Mouse (Mus musculus): Measurements from ENCODE around the gene Nell1. TPM values are rescaled to one million over a fixed set of nuclear protein-coding genes. Genes with fewer than 3 reads are reported as not detected.

Gene Nell1
- polyA plus RNA-seq, 1 experiment from 2014 or later = 7.8 TPM

DNA sequence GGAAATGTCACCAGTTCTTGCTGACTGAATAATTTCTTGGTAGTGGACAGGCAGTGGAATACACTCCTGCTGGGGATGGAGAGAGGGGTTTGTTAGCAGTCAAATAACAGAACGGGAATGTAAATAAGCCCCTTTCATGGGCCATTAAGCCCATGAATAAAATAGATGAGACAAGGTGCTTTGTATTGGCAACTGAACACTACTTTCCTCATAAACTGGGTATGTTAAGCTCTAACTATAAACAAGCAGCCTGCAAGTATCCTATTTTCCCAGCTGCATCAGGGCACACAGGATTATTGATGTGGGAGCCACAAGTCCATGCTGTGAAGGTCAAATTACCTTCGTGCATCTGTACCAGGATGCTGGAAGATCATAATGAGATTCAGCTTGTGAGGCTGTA lies 387.4 kb downstream of the Nell1 start:
- Histone ChIP-seq H3K27me3 (no peaks in the 10 kb centered on the region), H3K4me1 (peaks cover 7% of the 10 kb centered on the region; the same call in 1 of the 2 replicates), H3K36me3 (no peaks in the 10 kb centered on the region), H3K4me3 (no peak overlapping the region), H3K27ac (no peak overlapping the region), H3K4me2 (replicated peaks) (no peak overlapping the region), H3K9me3 (replicated peaks) (no peaks in the 10 kb centered on the region), H3K9ac (no peak overlapping the region)
- peak; percentile 54; the same call in 1 of the 2 replicates for ATAC-seq (ENCODE audit: low FRiP score)
- 19% methylated on average over 2 of the region's 2 CpGs for WGBS

DNA sequence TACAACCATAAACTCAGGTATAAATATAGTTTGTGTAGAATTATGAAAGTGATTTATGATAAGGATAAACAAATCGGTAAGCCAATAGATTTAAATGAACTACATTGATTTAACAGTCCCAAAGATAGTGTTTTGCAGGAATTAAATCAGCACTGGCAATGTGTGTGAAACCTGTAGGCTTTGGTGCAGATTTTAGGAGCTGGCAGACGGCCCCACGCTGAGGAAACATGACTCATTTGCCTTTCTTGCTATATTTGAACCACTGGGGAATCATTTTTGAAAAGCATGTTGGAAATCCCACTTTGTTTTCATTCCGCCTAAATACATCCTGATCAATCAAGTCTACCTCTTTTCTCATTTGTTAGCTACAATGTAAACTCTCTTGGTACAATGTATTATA lies 400.2 kb downstream of the Nell1 start:
- H3K36me3 ChIP-seq = no peaks in the 10 kb centered on the region
- WGBS = 81% methylated on average over 4 of the region's 4 CpGs
- H3K9ac ChIP-seq = no peak overlapping the region
- H3K27me3 ChIP-seq = no peaks in the 10 kb centered on the region
- no peak overlapping the region for H3K27ac ChIP-seq
- no peaks in the 10 kb centered on the region for H3K9me3 ChIP-seq (replicated peaks)
- H3K4me2 ChIP-seq (replicated peaks) = no peak overlapping the region
- H3K4me1 ChIP-seq = no peaks in the 10 kb centered on the region
- no peak for ATAC-seq (ENCODE audit: low FRiP score)
- no peak overlapping the region for H3K4me3 ChIP-seq

DNA sequence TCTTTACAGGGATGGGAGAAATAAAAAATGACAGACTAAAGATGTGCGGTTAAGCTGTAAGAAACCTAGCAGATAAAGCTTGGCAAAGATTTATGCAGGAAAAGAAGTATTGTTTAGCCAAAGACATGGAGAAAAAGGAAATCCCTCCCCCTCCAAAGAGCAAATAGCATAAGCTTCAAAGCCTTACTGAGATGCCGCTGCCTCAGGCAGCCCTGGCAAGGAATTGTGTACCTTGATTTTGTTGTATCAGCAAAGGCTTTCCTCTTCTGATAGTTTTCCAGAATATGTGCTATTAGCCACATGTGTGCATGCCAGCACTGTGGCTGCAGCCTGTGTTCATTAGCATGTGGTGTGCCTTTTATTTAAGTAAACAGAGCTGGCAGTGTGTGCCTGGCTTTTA lies 435.8 kb downstream of the Nell1 start:
- Histone ChIP-seq H3K27ac (no peak overlapping the region), H3K9ac (no peak overlapping the region), H3K4me3 (no peak overlapping the region), H3K4me2 (replicated peaks) (no peak overlapping the region), H3K27me3 (no peaks in the 10 kb centered on the region), H3K4me1 (no peaks in the 10 kb centered on the region), H3K9me3 (replicated peaks) (no peaks in the 10 kb centered on the region), H3K36me3 (no peaks in the 10 kb centered on the region)
- 75% methylated on average over 2 of the region's 2 CpGs for WGBS
- no peak for ATAC-seq (ENCODE audit: low FRiP score)

DNA sequence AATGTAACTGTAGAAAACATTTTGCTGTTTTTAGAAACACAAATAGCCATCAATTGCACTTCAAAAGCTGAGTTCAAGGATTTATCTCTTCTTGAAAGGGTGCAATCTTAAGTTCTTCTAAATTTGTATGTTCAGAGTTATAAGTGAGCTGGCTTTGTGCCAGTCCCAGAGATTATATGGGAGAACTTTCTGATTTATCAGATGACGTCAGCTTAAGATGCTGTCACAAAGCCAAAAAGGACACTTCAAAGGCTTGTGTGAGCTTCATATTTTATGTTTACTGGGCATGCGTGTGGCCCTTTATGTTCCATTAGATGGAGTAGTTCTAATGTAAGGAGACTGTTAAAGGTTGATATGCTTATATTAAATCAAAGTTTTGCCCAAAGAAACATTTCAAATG lies 445.3 kb downstream of the Nell1 start:
- Histone ChIP-seq H3K27ac (no peak overlapping the region), H3K4me3 (no peak overlapping the region), H3K9me3 (replicated peaks) (no peaks in the 10 kb centered on the region), H3K4me1 (no peaks in the 10 kb centered on the region), H3K4me2 (replicated peaks) (no peak overlapping the region), H3K36me3 (no peaks in the 10 kb centered on the region), H3K9ac (no peak overlapping the region), H3K27me3 (no peaks in the 10 kb centered on the region)
- no peak for ATAC-seq (ENCODE audit: low FRiP score)
- WGBS = 90% methylated on average over 2 of the region's 2 CpGs

DNA sequence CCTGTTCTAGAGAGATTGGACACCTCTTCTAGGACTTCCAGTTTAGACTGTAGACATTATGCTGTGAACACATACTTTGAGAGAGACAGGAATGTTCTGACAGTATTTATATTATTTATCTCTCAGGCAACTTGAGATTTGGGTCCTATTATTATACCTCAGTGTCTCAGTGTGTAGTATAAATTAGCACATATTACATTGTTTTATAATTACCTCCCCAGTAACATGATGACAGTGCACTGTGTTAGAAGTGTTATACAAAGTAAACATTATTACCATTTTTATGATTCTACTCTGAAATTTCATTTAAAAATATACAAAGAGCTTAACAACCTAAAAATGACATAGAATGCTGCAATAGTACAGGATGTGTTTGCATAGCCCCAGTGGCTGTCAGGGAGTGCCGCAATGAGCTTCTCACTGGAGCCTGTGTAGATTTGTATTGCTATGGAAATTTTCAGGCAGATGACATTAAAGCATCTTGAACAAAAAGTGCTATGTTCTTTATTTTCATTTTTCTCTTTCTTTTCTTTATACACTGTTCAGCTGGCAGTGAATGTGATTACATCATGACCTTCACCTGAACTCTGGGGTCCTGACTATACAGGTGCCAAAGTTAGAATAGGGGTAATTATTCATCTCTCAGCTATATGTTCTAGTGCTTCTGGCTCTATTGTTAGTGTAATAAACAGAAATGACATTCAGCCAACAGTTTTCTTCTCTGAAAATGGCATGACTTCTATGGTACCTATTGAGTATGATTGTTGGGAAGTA lies 447.9 kb downstream of the Nell1 start:
- H3K27ac ChIP-seq = no peak overlapping the region
- no peaks in the 10 kb centered on the region for H3K9me3 ChIP-seq (replicated peaks)
- no peak for ATAC-seq (ENCODE audit: low FRiP score)
- no peaks in the 10 kb centered on the region for H3K36me3 ChIP-seq
- H3K9ac ChIP-seq = no peak overlapping the region
- H3K4me3 ChIP-seq = no peak overlapping the region
- WGBS = 87% methylated on average over 1 of the region's 1 CpGs
- H3K4me1 ChIP-seq = no peaks in the 10 kb centered on the region
- no peak overlapping the region for H3K4me2 ChIP-seq (replicated peaks)
- no peaks in the 10 kb centered on the region for H3K27me3 ChIP-seq

DNA sequence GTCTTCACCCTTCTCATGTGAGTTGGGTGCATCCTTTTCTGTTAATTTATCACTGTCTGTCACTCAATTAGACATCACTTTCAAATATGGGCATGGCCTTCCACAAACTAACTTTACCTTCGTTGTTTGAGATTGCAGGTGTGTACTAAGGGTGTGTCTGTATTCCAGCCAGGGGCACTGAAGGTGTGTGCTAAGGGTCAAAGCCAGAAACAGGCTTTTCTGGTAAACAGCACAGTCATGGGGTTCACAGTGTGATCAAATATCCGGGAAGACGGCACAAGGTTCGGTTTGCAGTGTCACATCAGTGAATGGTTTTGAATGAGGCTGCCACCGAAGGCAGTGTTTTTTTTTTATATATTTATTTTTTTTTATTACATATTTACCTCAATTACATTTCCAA lies 455.1 kb downstream of the Nell1 start:
- Histone ChIP-seq H3K27me3 (no peaks in the 10 kb centered on the region), H3K4me3 (no peak overlapping the region), H3K9ac (no peak overlapping the region), H3K27ac (no peak overlapping the region), H3K4me1 (no peaks in the 10 kb centered on the region), H3K36me3 (no peaks in the 10 kb centered on the region), H3K9me3 (replicated peaks) (no peaks in the 10 kb centered on the region), H3K4me2 (replicated peaks) (no peak overlapping the region)
- ATAC-seq (ENCODE audit: low FRiP score) = no peak
- WGBS = 91% methylated on average over 5 of the region's 5 CpGs

DNA sequence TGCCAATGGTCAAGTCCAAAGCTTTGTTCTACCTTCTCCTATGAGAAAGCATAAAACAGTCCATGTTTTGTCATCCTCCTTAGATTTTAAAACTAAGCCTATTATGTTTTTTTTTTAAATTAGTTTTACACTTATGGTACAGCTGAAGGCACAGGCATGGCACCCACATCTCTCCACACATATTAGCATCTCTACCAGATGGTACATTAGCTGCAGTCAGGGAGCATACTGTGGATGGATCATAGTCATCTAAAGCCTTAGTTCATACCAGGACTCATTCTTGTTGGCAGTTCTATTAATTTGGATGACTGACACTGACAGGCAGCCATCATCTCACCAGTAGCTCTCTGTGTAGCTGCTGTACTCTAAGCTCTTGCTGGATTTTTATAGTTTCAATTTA lies 466.6 kb downstream of the Nell1 start:
- no peak overlapping the region for H3K9ac ChIP-seq
- no peaks in the 10 kb centered on the region for H3K36me3 ChIP-seq
- ATAC-seq (ENCODE audit: low FRiP score) = no peak
- H3K27ac ChIP-seq = no peak overlapping the region
- no peaks in the 10 kb centered on the region for H3K4me1 ChIP-seq
- H3K4me3 ChIP-seq = no peak overlapping the region
- H3K4me2 ChIP-seq (replicated peaks) = no peak overlapping the region
- no peaks in the 10 kb centered on the region for H3K27me3 ChIP-seq
- no peaks in the 10 kb centered on the region for H3K9me3 ChIP-seq (replicated peaks)

DNA sequence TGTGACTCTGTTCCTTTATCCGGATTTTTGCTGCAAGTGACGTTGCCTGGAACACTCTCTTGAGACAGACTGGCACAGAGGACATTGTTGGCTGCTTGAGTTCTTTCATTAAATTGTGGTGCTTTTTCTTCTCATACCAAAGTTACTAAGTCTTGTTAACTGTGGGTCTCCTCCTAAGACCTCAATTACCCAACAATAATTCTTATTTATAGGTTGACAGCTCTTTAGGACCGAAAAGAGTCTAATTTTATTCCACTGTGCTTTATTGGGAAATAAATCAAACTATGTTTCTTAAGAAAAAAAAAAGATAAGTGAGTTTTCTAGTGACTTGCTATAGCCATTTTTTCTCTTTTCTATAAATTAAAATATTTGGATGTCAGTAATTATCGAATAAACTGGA lies 472.7 kb downstream of the Nell1 start:
- H3K9ac ChIP-seq = no peak overlapping the region
- H3K4me2 ChIP-seq (replicated peaks) = no peak overlapping the region
- H3K27me3 ChIP-seq = no peaks in the 10 kb centered on the region
- no peaks in the 10 kb centered on the region for H3K4me1 ChIP-seq
- no peaks in the 10 kb centered on the region for H3K9me3 ChIP-seq (replicated peaks)
- ATAC-seq (ENCODE audit: low FRiP score) = no peak
- H3K27ac ChIP-seq = no peak overlapping the region
- WGBS = 88% methylated on average over 4 of the region's 4 CpGs
- no peak overlapping the region for H3K4me3 ChIP-seq
- H3K36me3 ChIP-seq = no peaks in the 10 kb centered on the region

DNA sequence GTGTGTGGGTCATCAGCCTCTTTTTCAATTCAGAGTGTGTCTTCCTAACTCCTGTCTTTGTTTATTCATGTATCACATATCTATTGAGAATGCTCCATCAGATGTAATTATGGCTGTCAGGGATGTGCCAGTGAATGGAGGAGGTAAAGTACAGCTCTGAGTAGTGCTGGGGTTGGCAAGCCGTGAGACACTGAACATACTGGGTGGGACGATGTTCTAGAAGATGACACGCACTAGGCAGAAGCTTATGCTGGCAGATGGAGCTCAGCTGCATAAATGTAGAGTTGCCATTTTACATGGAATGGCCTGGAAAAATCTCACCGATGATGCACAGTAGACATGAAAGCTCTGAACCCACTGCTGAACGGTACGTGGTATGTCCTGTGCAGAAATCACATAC lies 493.1 kb downstream of the Nell1 start:
- ATAC-seq (ENCODE audit: low FRiP score) = no peak
- Histone ChIP-seq H3K27me3 (no peaks in the 10 kb centered on the region), H3K4me3 (no peak overlapping the region), H3K4me1 (no peaks in the 10 kb centered on the region), H3K27ac (no peak overlapping the region), H3K4me2 (replicated peaks) (no peak overlapping the region), H3K36me3 (no peaks in the 10 kb centered on the region), H3K9me3 (replicated peaks) (no peaks in the 10 kb centered on the region), H3K9ac (no peak overlapping the region)
- 93% methylated on average over 6 of the region's 6 CpGs for WGBS

DNA sequence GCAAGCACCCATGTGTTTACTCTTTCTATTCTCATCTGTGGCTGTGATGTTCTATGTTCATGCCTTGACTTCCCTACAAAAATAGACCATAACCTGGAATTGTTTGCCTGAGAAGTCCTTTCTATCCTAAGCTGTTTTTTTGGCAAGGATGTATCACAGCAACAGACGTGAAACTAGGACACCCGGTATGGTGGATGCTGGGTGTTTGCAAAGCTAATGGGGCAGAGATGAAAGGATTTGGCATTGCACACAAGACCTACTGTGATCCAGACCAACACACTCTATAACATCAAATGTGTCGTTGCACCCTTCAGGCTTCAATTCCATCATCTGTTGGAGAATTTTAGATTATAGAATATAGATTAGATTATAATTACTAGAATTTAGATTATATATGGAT lies 495.9 kb downstream of the Nell1 start:
- Histone ChIP-seq H3K4me2 (replicated peaks) (no peak overlapping the region), H3K36me3 (no peaks in the 10 kb centered on the region), H3K27ac (no peak overlapping the region), H3K9me3 (replicated peaks) (no peaks in the 10 kb centered on the region), H3K4me1 (no peaks in the 10 kb centered on the region), H3K4me3 (no peak overlapping the region), H3K27me3 (no peaks in the 10 kb centered on the region), H3K9ac (no peak overlapping the region)
- WGBS = 81% methylated on average over 3 of the region's 3 CpGs
- ATAC-seq (ENCODE audit: low FRiP score) = no peak

DNA sequence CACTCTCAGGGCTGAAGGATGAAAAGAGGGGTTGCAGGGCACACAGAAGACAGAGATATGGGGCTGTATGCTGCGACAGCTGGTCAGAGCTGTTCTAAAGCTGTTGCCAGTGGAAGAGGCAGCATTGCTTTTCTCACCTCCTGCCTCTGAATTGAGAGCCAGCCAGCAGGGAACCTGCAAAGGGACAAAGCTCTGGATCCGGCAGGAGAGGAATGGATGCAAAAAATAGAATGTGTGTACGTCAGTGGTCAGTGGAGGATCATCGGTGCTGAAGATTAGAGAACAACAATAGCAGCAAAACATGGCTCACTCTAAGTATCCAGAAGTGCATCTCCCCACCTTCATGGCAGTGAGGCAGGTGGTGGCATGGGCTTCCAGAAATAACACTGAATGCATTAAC lies 507.3 kb downstream of the Nell1 start:
- H3K4me2 ChIP-seq (replicated peaks) = no peak overlapping the region
- no peak for ATAC-seq (ENCODE audit: low FRiP score)
- H3K9me3 ChIP-seq (replicated peaks) = no peaks in the 10 kb centered on the region
- 65% methylated on average over 4 of the region's 4 CpGs for WGBS
- H3K4me3 ChIP-seq = no peak overlapping the region
- no peaks in the 10 kb centered on the region for H3K27me3 ChIP-seq
- no peaks in the 10 kb centered on the region for H3K36me3 ChIP-seq
- H3K9ac ChIP-seq = no peak overlapping the region
- H3K27ac ChIP-seq = no peak overlapping the region
- no peaks in the 10 kb centered on the region for H3K4me1 ChIP-seq

DNA sequence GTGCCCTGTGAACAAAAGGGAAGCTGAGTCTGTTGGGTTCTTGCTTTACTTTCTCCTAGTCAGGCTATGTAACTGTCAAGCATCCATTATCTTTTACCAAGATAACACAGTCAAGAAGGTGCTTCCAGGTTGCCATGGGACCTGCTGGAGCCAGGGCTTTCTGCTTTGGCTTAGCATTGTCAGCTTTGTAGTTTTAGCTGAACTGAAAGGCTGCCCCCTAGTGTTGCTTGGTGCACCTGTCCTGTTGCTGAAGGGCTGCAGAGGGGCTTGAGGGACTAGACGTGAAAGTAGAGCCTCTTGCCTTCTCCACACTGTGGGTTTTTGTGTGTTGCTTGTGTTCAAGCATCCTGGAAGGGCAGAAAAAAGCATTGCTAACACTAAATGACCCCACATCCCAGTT lies 510.6 kb downstream of the Nell1 start:
- H3K9ac ChIP-seq = no peak overlapping the region
- no peaks in the 10 kb centered on the region for H3K4me1 ChIP-seq
- ATAC-seq (ENCODE audit: low FRiP score) = no peak
- WGBS = 21% methylated on average over 1 of the region's 1 CpGs
- no peaks in the 10 kb centered on the region for H3K36me3 ChIP-seq
- no peak overlapping the region for H3K4me2 ChIP-seq (replicated peaks)
- no peaks in the 10 kb centered on the region for H3K9me3 ChIP-seq (replicated peaks)
- no peaks in the 10 kb centered on the region for H3K27me3 ChIP-seq
- H3K27ac ChIP-seq = no peak overlapping the region
- no peak overlapping the region for H3K4me3 ChIP-seq

DNA sequence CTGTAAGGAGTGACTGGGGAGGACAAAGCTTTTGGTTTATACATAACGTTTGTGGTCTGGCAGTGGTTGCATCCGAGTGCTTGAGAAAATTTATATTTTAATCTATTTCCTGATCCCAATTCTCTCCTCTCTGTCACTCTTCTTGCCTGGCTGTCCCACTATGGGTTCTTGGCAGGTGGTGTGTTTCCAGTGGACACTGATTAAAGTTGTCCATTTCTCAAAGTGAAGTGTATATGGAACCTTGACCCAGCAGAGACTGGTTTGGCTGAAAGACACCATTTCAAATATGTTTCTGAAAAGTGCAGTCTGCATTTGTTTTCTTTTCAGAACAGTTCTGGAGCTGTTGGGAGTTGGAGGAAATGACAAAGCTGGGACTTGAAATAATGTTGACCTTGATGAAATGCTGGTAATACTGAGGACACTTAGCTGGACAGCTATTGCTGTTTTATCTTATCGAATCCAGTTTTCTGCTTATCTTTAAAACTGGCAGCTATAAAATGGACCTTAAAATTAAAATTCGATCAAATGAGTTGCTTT lies 512.3 kb downstream of the Nell1 start:
- no peaks in the 10 kb centered on the region for H3K27me3 ChIP-seq
- no peak overlapping the region for H3K4me2 ChIP-seq (replicated peaks)
- no peak overlapping the region for H3K4me3 ChIP-seq
- no peaks in the 10 kb centered on the region for H3K4me1 ChIP-seq
- ATAC-seq (ENCODE audit: low FRiP score) = no peak
- no peaks in the 10 kb centered on the region for H3K9me3 ChIP-seq (replicated peaks)
- H3K9ac ChIP-seq = no peak overlapping the region
- no peak overlapping the region for H3K27ac ChIP-seq
- WGBS = 89% methylated on average over 4 of the region's 4 CpGs
- H3K36me3 ChIP-seq = no peaks in the 10 kb centered on the region

Data from hindbrain, embryonic 12.5 days (tissue).